Mouse (Mus musculus) CH12.LX (cell line): Measurements from ENCODE around the gene Osgin1. TPM values are rescaled to one million over a fixed set of nuclear protein-coding genes. Genes with fewer than 3 reads are reported as not detected.

Experiments
- DNase-seq: peaks from one replicate; pipeline ENCODE4 v3.0.0-alpha.2; 2013; ENCODE audit errors: extremely low read depth
- H3K27ac ChIP-seq: 2 replicates; pipeline ENCODE4 v1.5.1; 2012; ENCODE audit warnings: low read depth, mild to moderate bottlenecking, control low read depth, moderate library complexity; ENCODE audit not compliant: insufficient read depth
- H3K27me3 ChIP-seq: replicated peaks from 2 replicates; pipeline ENCODE3; 2012; ENCODE audit warnings: inconsistent platforms
- H3K36me3 ChIP-seq, 2 experiments: replicated peaks in 1 of 2; 2 replicates each; pipeline versions ENCODE3 to v1.6.1; 2012; ENCODE audit warnings: inconsistent platforms in 1 of 2, low read length in 1 of 2, mild to moderate bottlenecking in 1 of 2, mixed read lengths in 1 of 2, moderate library complexity in 1 of 2; ENCODE audit not compliant: control insufficient read depth in 1 of 2, insufficient read depth in 1 of 2
- H3K4me1 ChIP-seq, 2 experiments: 2 replicates each; pipeline ENCODE4 v1.6.1; 2012; ENCODE audit warnings: inconsistent platforms in 1 of 2, moderate library complexity in 1 of 2; ENCODE audit not compliant: insufficient read depth in 2 of 2, control insufficient read depth in 1 of 2
- H3K4me2 ChIP-seq: 2 replicates; pipeline ENCODE4 v1.6.1; 2012; ENCODE audit warnings: low read depth, mild to moderate bottlenecking, control low read depth; ENCODE audit not compliant: poor library complexity, insufficient read depth, severe bottlenecking
- H3K4me3 ChIP-seq, 3 experiments: fragments of 150-350 bp in 1 of 3; sonication (generic) in 1 of 3; replicated peaks in 1 of 3; 2 replicates each; pipeline versions ENCODE3 to v1.5.1; 2011 to 2012; ENCODE audit warnings: low read depth in 2 of 3, low read length in 2 of 3, mild to moderate bottlenecking in 2 of 3, moderate library complexity in 2 of 3, control low read depth in 1 of 3, improper control_type of control experiment in 1 of 3, inconsistent platforms in 1 of 3, mixed read lengths in 1 of 3; ENCODE audit not compliant: poor library complexity in 1 of 3
- H3K79me2 ChIP-seq: replicated peaks from 2 replicates; pipeline ENCODE4 v1.6.1; 2012; ENCODE audit warnings: mild to moderate bottlenecking, moderate library complexity; ENCODE audit not compliant: control insufficient read depth, poor library complexity, insufficient read depth, severe bottlenecking; ENCODE audit errors: extremely low read depth
- H3K9ac ChIP-seq: 2 replicates; pipeline ENCODE4 v1.6.1; 2012; ENCODE audit warnings: low read depth, mild to moderate bottlenecking, control low read depth, moderate library complexity; ENCODE audit not compliant: insufficient read depth
- H3K9me3 ChIP-seq: replicated peaks from 2 replicates; pipeline ENCODE3; 2012; ENCODE audit warnings: low read length, inconsistent platforms, mixed read lengths
- BHLHE40 ChIP-seq: IDR thresholded peaks from 2 replicates; pipeline ENCODE4 v1.6.1; 2011; ENCODE audit warnings: mild to moderate bottlenecking, low read depth, low read length, improper control_type of control experiment
- CHD1 ChIP-seq: IDR thresholded peaks from 2 replicates; pipeline ENCODE4 v1.6.1; 2012; ENCODE audit warnings: low read depth, low read length, improper control_type of control experiment, inconsistent platforms
- CHD2 ChIP-seq: IDR thresholded peaks from 2 replicates; pipeline ENCODE4 v1.6.1; 2011; ENCODE audit warnings: low read length, improper control_type of control experiment
- EP300 ChIP-seq: IDR thresholded peaks from 2 replicates; pipeline ENCODE4 v1.6.1; 2011; ENCODE audit warnings: low read length, improper control_type of control experiment
- ETS1 ChIP-seq: conservative IDR thresholded peaks from 2 replicates; pipeline ENCODE4 v1.6.1; 2012; ENCODE audit warnings: low read depth, mild to moderate bottlenecking, inconsistent platforms, low read length, improper control_type of control experiment, moderate library complexity
- GABPA ChIP-seq: IDR thresholded peaks from 2 replicates; pipeline ENCODE4 v1.6.1; 2012; ENCODE audit warnings: low read depth, low read length, improper control_type of control experiment, inconsistent platforms; ENCODE audit not compliant: insufficient replicate concordance
- HCFC1 ChIP-seq: IDR thresholded peaks from 2 replicates; pipeline ENCODE4 v1.6.1; 2012; ENCODE audit warnings: low read depth, mild to moderate bottlenecking, inconsistent platforms, low read length, improper control_type of control experiment
- JUND ChIP-seq: conservative IDR thresholded peaks from 2 replicates; pipeline ENCODE4 v1.6.1; 2011; ENCODE audit warnings: low read depth, low read length, improper control_type of control experiment
- KAT2A ChIP-seq: IDR thresholded peaks from 2 replicates; pipeline ENCODE4 v1.6.1; 2012; ENCODE audit warnings: low read length, improper control_type of control experiment, inconsistent platforms; ENCODE audit not compliant: insufficient replicate concordance
- MAX ChIP-seq: IDR thresholded peaks from 2 replicates; pipeline ENCODE4 v1.6.1; 2011; ENCODE audit warnings: low read length, improper control_type of control experiment
- MAZ ChIP-seq: IDR thresholded peaks from 2 replicates; pipeline ENCODE4 v1.6.1; 2012; ENCODE audit warnings: low read depth, mild to moderate bottlenecking, inconsistent platforms, low read length, improper control_type of control experiment, moderate library complexity
- MXI1 ChIP-seq: IDR thresholded peaks from 2 replicates; pipeline ENCODE4 v1.6.1; 2011; ENCODE audit warnings: mild to moderate bottlenecking, low read depth, low read length, improper control_type of control experiment
- NELFE ChIP-seq: IDR thresholded peaks from 2 replicates; pipeline ENCODE4 v1.6.1; 2011; ENCODE audit warnings: low read depth, low read length, improper control_type of control experiment
- NRF1 ChIP-seq: IDR thresholded peaks from 2 replicates; pipeline ENCODE4 v1.6.1; 2014; ENCODE audit warnings: low read depth, mild to moderate bottlenecking, inconsistent platforms, low read length, improper control_type of control experiment, moderate library complexity
- PAX5 ChIP-seq: IDR thresholded peaks from 2 replicates; pipeline ENCODE4 v1.6.1; 2012; ENCODE audit warnings: low read length, inconsistent platforms, mixed read lengths
- POLR2A ChIP-seq: IDR thresholded peaks from 2 replicates; pipeline ENCODE4 v1.6.1; 2011; ENCODE audit warnings: low read depth, mild to moderate bottlenecking, improper control_type of control experiment, low read length
- RAD21 ChIP-seq: IDR thresholded peaks from 2 replicates; pipeline ENCODE4 v1.6.1; 2011; ENCODE audit warnings: low read depth, mild to moderate bottlenecking, low read length, improper control_type of control experiment, moderate library complexity
- SMC3 ChIP-seq: IDR thresholded peaks from 2 replicates; pipeline ENCODE4 v1.6.1; 2011; ENCODE audit warnings: low read depth, low read length, improper control_type of control experiment
- TBP ChIP-seq: conservative IDR thresholded peaks from 2 replicates; pipeline ENCODE4 v1.6.1; 2011; ENCODE audit warnings: low read depth, low read length, improper control_type of control experiment
- TCF12 ChIP-seq: IDR thresholded peaks from 2 replicates; pipeline ENCODE4 v1.6.1; 2014; ENCODE audit warnings: low read depth, mild to moderate bottlenecking, inconsistent platforms, low read length, improper control_type of control experiment
- USF1 ChIP-seq: IDR thresholded peaks from 2 replicates; pipeline ENCODE4 v1.6.1; 2014; ENCODE audit warnings: low read depth, mild to moderate bottlenecking, inconsistent platforms, low read length, improper control_type of control experiment
- USF2 ChIP-seq: conservative IDR thresholded peaks from 2 replicates; pipeline ENCODE4 v1.6.1; 2011; ENCODE audit warnings: low read depth, low read length, improper control_type of control experiment
- dilution Hi-C: fragments of 300-500 bp; cut with MboI; formaldehyde crosslinking; loops from 2 replicates; pipeline ENCODE4 v1.14.3; 2020; ENCODE audit warnings: low sequenced_read_pairs; ENCODE audit not compliant: extremely low pct_unique_long_range_greater_than_20kb, extremely low pct_ligation_motif_present
- in situ Hi-C: fragments of 300-500 bp; cut with MboI; formaldehyde crosslinking; loops from 3 replicates; pipeline ENCODE4 v1.14.3; 2019; ENCODE audit warnings: low sequenced_read_pairs, low pct_ligation_motif_present, low pct_unique_long_range_greater_than_20kb, mixed read lengths
- polyA plus RNA-seq: library from polyadenylated mRNA; unstranded; fragments of >175 nt; gene quantifications from 2 replicates; pipeline ENCODE4 v1.2.1, GENCODE M21; 2012; ENCODE audit warnings: low read depth; ENCODE audit not compliant: insufficient read length
- total RNA-seq, 2 experiments: library from RNA; depleted of rRNA; stranded (reverse); fragments of 300-350 nt in 1 of 2; fragments of >200 nt in 1 of 2; gene quantifications; 2 replicates each; pipeline ENCODE4 v1.2.3; 2012 to 2014

Osgin1 gene
- total and polyA plus RNA-seq, 3 experiments = 0.15 to 3.0 (median 0.47) TPM

GRCm38 (mm10) chr8:119413605-119414004 lies 20.3 kb upstream of the Osgin1 start:
- Histone ChIP-seq H3K9me3 (no peaks in the 10 kb centered on the region), H3K4me3 (no peak overlapping the region), H3K4me2 (no peak overlapping the region)
- in situ Hi-C loops = loop anchor here (5.0 kb wide), 2 partner anchors 34 to 84 kb away; partner anchors contain the start of gene Necab2
- TF ChIP-seq POLR2A (no peak), TCF12 (no peak), BHLHE40 (no peak), CHD2 (no peak), ETS1 (no peak), MXI1 (no peak), MAX (no peak), HCFC1 (no peak)
- TF ChIP-seq, all 38 proteins: peak for 0
- Histone ChIP-seq H3K79me2 (no peaks in the 10 kb centered on the region), H3K27ac (no peak overlapping the region), H3K9ac (no peak overlapping the region), H3K36me3 (peaks cover 25 to 31% of the 10 kb centered on the region in 2 experiments), H3K27me3 (peaks cover 16% of the 10 kb centered on the region), H3K4me1 (peaks cover 5 to 22% of the 10 kb centered on the region in 2 experiments; a peak in 2 of 4 replicates)
- no peak for DNase-seq
- dilution Hi-C loops = no loop called here

- H3K79me2 ChIP-seq = no peaks in the 10 kb centered on the region
- no peak overlapping the region for H3K9ac ChIP-seq
- in situ Hi-C loops = no loop called here
- DNase-seq = no peak
- no peak overlapping the region for H3K4me3 ChIP-seq
- no peaks in the 10 kb centered on the region for H3K36me3 ChIP-seq
- H3K9me3 ChIP-seq = no peaks in the 10 kb centered on the region
- H3K27me3 ChIP-seq = peaks cover 6% of the 10 kb centered on the region
- H3K4me2 ChIP-seq = no peak overlapping the region
- H3K4me1 ChIP-seq = peaks cover 48 to 65% of the 10 kb centered on the region in 2 experiments
- no peak overlapping the region for H3K27ac ChIP-seq
- dilution Hi-C loops = no loop called here
- no peak for TF ChIP-seq PAX5
- no peak for TF ChIP-seq KAT2A
- no peak for TF ChIP-seq MAX
- no peak for TF ChIP-seq MXI1
- TF ChIP-seq USF2 = no peak
- no peak for TF ChIP-seq USF1
- TF ChIP-seq RAD21 = no peak
- no peak for TF ChIP-seq MAZ
- TF ChIP-seq CHD1 = no peak
- no peak for TF ChIP-seq NELFE
- TF ChIP-seq TBP = no peak
- no peak for TF ChIP-seq JUND
- TF ChIP-seq GABPA = no peak
- TF ChIP-seq SMC3 = no peak
- TF ChIP-seq TCF12 = no peak
- TF ChIP-seq CHD2 = no peak
- TF ChIP-seq NRF1 = no peak
- no peak for TF ChIP-seq EP300
These were observed 13.6 kb upstream of the Osgin1 start for GRCm38 (mm10) chr8:119420318-119420717.
